Mouse (Mus musculus) ES-E14 (cell line): Measurements from ENCODE around the gene Lmtk3.

Experiments used
- CHD2 ChIP-seq: IDR thresholded peaks from 2 replicates; pipeline ENCODE4 v1.6.1; 2014; ENCODE audit warnings: mild to moderate bottlenecking, low read depth, low read length, inconsistent platforms
- HCFC1 ChIP-seq: IDR thresholded peaks from 2 replicates; pipeline ENCODE4 v1.6.1; 2012; ENCODE audit warnings: low read length, inconsistent platforms, borderline replicate concordance; ENCODE audit not compliant: insufficient read depth
- ZNF384 ChIP-seq: IDR thresholded peaks from 2 replicates; pipeline ENCODE4 v1.6.1; 2012; ENCODE audit warnings: low read depth, low read length, inconsistent platforms

- TF ChIP-seq HCFC1 (no peak), CHD2 (no peak), ZNF384 (no peak)
Measured at GRCm38 (mm10) chr7:45770427-45771082, 13.0 kb upstream of the Lmtk3 start.
